Mouse (Mus musculus) embryonic facial prominence, embryonic 12.5 days (tissue): ENCODE data around the gene Gm6657. TPM values are rescaled to one million over a fixed set of nuclear protein-coding genes. Genes with fewer than 3 reads are reported as not detected.

ENCODE experiments used
- ATAC-seq: fragments of 200-750 bp; cut with Nextera tagmentation; 2 replicates; pipeline ENCODE4 v1.8.0; 2017; ENCODE audit not compliant: insufficient number of reproducible peaks, insufficient read depth, low FRiP score, low TSS enrichment
- H3K27ac ChIP-seq: fragments of 300-500 bp; sonication (generic); 2 replicates; pipeline ENCODE4 v1.5.1; 2016; ENCODE audit warnings: mild to moderate bottlenecking
- H3K27me3 ChIP-seq: fragments of 300-500 bp; sonication (generic); 2 replicates; pipeline ENCODE4 v1.6.1; 2016; ENCODE audit warnings: mild to moderate bottlenecking, moderate library complexity
- H3K36me3 ChIP-seq: fragments of 300-500 bp; sonication (generic); 2 replicates; pipeline ENCODE4 v1.6.1; 2016; ENCODE audit warnings: mild to moderate bottlenecking
- H3K4me1 ChIP-seq: fragments of 300-500 bp; sonication (generic); 2 replicates; pipeline ENCODE4 v1.6.1; 2016
- H3K4me2 ChIP-seq: fragments of 300-500 bp; sonication (generic); replicated peaks from 2 replicates; pipeline ENCODE4 v1.6.1; 2016; ENCODE audit warnings: mild to moderate bottlenecking, moderate library complexity
- H3K4me3 ChIP-seq: fragments of 300-500 bp; sonication (generic); 2 replicates; pipeline ENCODE4 v1.5.1; 2016; ENCODE audit warnings: mild to moderate bottlenecking
- H3K9ac ChIP-seq: fragments of 300-500 bp; sonication (generic); 2 replicates; pipeline ENCODE4 v1.6.1; 2016; ENCODE audit warnings: mild to moderate bottlenecking, moderate library complexity
- H3K9me3 ChIP-seq: fragments of 300-500 bp; sonication (generic); 2 replicates; pipeline ENCODE4 v1.6.1; 2016; ENCODE audit warnings: mild to moderate bottlenecking, moderate library complexity
- WGBS: fragments of 180-500 bp; shearing (Covaris S2); methylation state at CpG from one replicate; pipeline ENCODE4 v1.1.7; 2016; 5-methylcytosine and 5-hydroxymethylcytosine counted together
- polyA plus RNA-seq: library from polyadenylated mRNA; unstranded; fragments of >200 nt; fragmentation: Nextera tagmentation; extraction: Ambion mirVana; gene quantifications from 2 replicates; pipeline ENCODE4 v1.2.1, GENCODE M21; 2016

Gene Gm6657
- polyA plus RNA-seq, 1 experiment from 2014 or later = not detected

- no peak overlapping the region for H3K27ac ChIP-seq
- H3K4me1 ChIP-seq = no peaks in the 10 kb centered on the region
- no peaks in the 10 kb centered on the region for H3K27me3 ChIP-seq
- 80% methylated on average over 4 of the region's 4 CpGs for WGBS
- no peak overlapping the region for H3K4me3 ChIP-seq
- no peak overlapping the region for H3K4me2 ChIP-seq
- H3K9me3 ChIP-seq = no peaks in the 10 kb centered on the region
- H3K36me3 ChIP-seq = no peaks in the 10 kb centered on the region
- ATAC-seq = no peak
- H3K9ac ChIP-seq = no peak overlapping the region
These were observed 25.3 kb downstream of the Gm6657 start for GRCm38 (mm10) chr12:78219191-78219825.

GRCm38 (mm10) chr12:78225707-78226518 lies 31.9 kb downstream of the Gm6657 start, which contains the start of gene Gphn:
Gphn (plus strand) TSS chr12:78226379.
- H3K4me1 ChIP-seq = no peaks in the 10 kb centered on the region
- H3K27me3 ChIP-seq = no peaks in the 10 kb centered on the region
- under 1% methylated on average over 69 of the region's 70 CpGs for WGBS
- H3K9ac ChIP-seq = peak within 1 kb of the TSS; percentile 78
- peak within 1 kb of the TSS; percentile 82 for H3K4me3 ChIP-seq
- H3K27ac ChIP-seq = peak within 1 kb of the TSS; percentile 98
- no peaks in the 10 kb centered on the region for H3K36me3 ChIP-seq
- H3K4me2 ChIP-seq = peak within 1 kb of the TSS; percentile 91
- peak; percentile 99 for ATAC-seq
- H3K9me3 ChIP-seq = no peaks in the 10 kb centered on the region

- H3K27ac ChIP-seq = peak overlapping the region; percentile 98
- peak; percentile 89 for ATAC-seq
- peak overlapping the region; percentile 82 for H3K4me3 ChIP-seq
- H3K4me1 ChIP-seq = no peaks in the 10 kb centered on the region
- H3K36me3 ChIP-seq = no peaks in the 10 kb centered on the region
- H3K27me3 ChIP-seq = no peaks in the 10 kb centered on the region
- H3K9me3 ChIP-seq = no peaks in the 10 kb centered on the region
- WGBS = under 1% methylated on average over 40 of the region's 48 CpGs
- H3K4me2 ChIP-seq = peak overlapping the region; percentile 91
- peak overlapping the region; percentile 78 for H3K9ac ChIP-seq
These were observed 32.5 kb downstream of the Gm6657 start for GRCm38 (mm10) chr12:78226519-78226875.

DNA sequence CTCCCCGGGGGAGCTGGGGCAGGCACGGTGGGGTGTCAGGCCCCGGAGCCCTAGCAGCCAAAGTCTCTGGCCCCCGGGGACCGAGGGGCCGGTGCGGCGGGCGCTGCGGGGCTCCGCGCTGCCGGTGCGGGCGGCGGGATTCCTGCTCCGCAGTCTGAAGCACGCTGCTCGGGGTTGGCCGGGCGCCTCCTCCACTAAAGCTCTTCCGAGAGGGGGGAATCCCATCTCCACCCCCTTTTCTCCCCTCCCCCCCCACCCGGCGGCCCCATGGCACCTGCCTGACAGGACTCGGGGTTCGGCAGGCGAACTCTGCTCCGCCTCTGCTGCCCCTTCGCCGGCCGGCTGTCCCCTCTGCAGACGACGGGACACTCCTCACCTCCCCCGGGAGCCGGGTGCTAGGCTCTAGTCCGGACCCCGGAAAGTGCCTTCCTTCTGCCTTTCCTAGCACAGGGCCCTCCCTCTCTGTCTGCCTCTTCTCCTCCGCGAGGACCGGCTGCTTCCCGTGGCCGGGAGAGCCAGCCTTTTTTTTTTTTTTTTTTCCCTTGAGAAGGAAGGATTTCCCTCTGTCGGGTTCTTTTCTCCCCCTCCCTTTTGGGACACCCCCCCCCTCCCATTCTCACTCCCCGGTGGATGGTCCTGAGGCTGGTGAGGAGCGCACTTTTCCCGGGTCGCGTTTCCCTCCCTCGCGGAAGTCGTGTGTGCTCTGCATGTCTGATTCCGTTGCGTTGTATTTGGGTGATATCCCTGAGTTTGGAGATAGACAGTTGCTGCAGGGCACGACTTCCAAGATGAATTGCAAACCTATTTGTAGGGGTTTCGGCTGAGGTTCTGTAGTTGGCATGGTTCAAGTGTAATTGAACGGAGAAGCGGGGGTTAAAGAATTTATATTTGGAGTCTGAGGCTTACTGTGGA lies 33.2 kb downstream of the Gm6657 start:
- Histone ChIP-seq H3K4me1 (no peaks in the 10 kb centered on the region), H3K27ac (peak overlapping the region; percentile 98), H3K9me3 (no peaks in the 10 kb centered on the region), H3K4me3 (peak overlapping the region; percentile 82), H3K36me3 (no peaks in the 10 kb centered on the region), H3K4me2 (peak overlapping the region; percentile 91), H3K9ac (peak overlapping the region; percentile 78), H3K27me3 (no peaks in the 10 kb centered on the region)
- under 1% methylated on average over 52 of the region's 57 CpGs for WGBS
- no peak for ATAC-seq

- peak overlapping the region; percentile 91 for H3K4me2 ChIP-seq
These were observed 34.1 kb downstream of the Gm6657 start for GRCm38 (mm10) chr12:78228139-78228538.

DNA sequence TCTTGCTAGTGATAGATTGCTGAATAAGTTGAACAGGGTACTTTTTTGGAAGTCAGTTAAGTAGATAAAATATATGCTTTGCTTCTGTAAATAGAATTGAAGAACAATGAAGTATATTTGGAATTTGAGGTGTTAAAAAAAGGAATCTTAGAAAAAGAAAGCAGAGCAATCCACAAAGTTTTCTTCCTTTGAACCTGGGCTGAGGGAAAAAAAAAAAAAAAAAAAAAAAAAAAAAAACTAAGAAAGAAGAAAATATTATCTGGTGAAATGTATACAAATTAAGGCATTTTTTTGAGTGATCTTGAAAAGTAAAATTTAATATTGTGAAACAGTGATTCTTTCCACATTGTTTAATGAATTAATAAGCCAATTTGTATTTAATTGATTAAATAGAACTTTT lies 38.5 kb downstream of the Gm6657 start:
- Histone ChIP-seq H3K36me3 (no peaks in the 10 kb centered on the region), H3K4me3 (no peak overlapping the region), H3K9ac (no peak overlapping the region), H3K27me3 (no peaks in the 10 kb centered on the region), H3K4me2 (no peak overlapping the region), H3K27ac (no peak overlapping the region), H3K9me3 (no peaks in the 10 kb centered on the region), H3K4me1 (no peaks in the 10 kb centered on the region)
- ATAC-seq = no peak

More at GRCm38 (mm10) chr12:78228139-78228538, 34.1 kb downstream of the Gm6657 start:
- Histone ChIP-seq H3K36me3 (no peaks in the 10 kb centered on the region), H3K4me1 (no peaks in the 10 kb centered on the region), H3K27me3 (no peaks in the 10 kb centered on the region), H3K9me3 (no peaks in the 10 kb centered on the region), H3K27ac (no peak overlapping the region), H3K9ac (no peak overlapping the region), H3K4me3 (no peak overlapping the region)
- no peak for ATAC-seq
- 46% methylated on average over 4 of the region's 4 CpGs for WGBS

GRCm38 (mm10) chr12:78248366-78248765 lies 54.3 kb downstream of the Gm6657 start:
- H3K9me3 ChIP-seq = no peaks in the 10 kb centered on the region
- ATAC-seq = no peak
- no peak overlapping the region for H3K4me2 ChIP-seq
- no peak overlapping the region for H3K27ac ChIP-seq
- H3K9ac ChIP-seq = no peak overlapping the region
- 80% methylated on average over 1 of the region's 1 CpGs for WGBS
- no peaks in the 10 kb centered on the region for H3K27me3 ChIP-seq
- H3K36me3 ChIP-seq = no peaks in the 10 kb centered on the region
- no peaks in the 10 kb centered on the region for H3K4me1 ChIP-seq
- H3K4me3 ChIP-seq = no peak overlapping the region

DNA sequence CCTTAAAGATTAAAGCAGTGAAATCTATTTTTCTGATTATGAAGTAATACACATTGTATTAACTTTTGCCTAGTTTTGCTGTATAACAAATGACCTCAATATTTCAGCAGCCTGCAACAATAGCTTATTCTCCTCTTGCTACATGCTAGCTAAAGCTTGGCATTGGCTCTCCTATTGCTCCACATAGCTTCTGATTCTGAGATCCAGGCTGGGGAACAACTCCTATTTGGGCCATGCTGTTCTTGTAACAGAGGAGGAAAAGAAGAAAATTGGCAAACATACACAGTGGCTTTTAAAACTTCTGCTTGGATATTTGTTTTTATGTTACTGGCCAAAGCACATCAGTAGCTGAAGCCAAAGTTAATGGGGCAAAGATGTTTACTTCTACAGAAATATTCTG lies 55.1 kb downstream of the Gm6657 start:
- Histone ChIP-seq H3K27me3 (no peaks in the 10 kb centered on the region), H3K4me1 (no peaks in the 10 kb centered on the region), H3K4me2 (no peak overlapping the region), H3K4me3 (no peak overlapping the region), H3K36me3 (no peaks in the 10 kb centered on the region), H3K27ac (no peak overlapping the region), H3K9ac (no peak overlapping the region), H3K9me3 (no peaks in the 10 kb centered on the region)
- ATAC-seq = no peak

Other genes with a start within 250 kb of the Gm6657 start
- gene Gphn, start 32.1 kb downstream of the Gm6657 start, polyA plus RNA-seq = 12.4 and 12.9 TPM in 2 replicates